Mouse (Mus musculus) brain, embryonic 14.5 days (tissue): ENCODE measurements around the gene Crtc3.

Experiments
- CTCF ChIP-seq: fragments of 200-500 bp; IDR thresholded peaks from 2 replicates; pipeline ENCODE4 v1.5.1; 2012; ENCODE audit warnings: inconsistent platforms, mild to moderate bottlenecking, moderate library complexity, borderline replicate concordance; ENCODE audit not compliant: insufficient read depth, insufficient read length; ENCODE audit errors: extremely low read depth
- POLR2A ChIP-seq: fragments of 200-500 bp; IDR thresholded peaks from 2 replicates; pipeline ENCODE4 v1.6.1; 2012; ENCODE audit warnings: mild to moderate bottlenecking, inconsistent platforms, borderline replicate concordance; ENCODE audit not compliant: poor library complexity, insufficient read depth, insufficient read length, severe bottlenecking; ENCODE audit errors: extremely low read depth

DNA sequence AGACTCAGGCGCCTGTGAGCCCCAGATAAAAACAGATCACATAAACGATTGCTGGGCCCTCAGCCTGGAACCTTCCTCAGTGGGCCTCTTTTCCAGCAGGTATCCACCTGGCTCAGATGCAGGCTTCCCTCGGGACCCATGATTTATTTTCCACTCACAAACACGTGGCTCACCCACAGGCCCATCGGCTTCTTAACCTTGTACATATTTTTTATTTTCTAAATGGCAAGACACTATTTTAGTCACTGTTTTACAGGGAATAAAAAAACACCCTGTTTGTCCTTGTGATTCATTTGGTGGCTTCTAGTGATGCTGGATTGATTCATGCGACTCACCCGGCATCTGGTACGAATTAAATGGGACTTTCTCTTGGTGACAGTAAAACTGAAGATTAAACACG is 127.4 kb downstream of the Crtc3 start:
- TF ChIP-seq CTCF (no peak), POLR2A (no peak)
